Mouse (Mus musculus): Measurements from ENCODE around the gene Tuba8.

- TF ChIP-seq POLR2A (IDR thresholded peaks at IDR 0.05; ENCODE audit: extremely low read depth, insufficient read depth, low read length) = no peak
- no peak for TF ChIP-seq CTCF (IDR thresholded peaks at IDR 0.05; ENCODE audit: extremely low read depth, insufficient read depth, low read length)
These were observed 40.8 kb downstream of the Tuba8 start for GRCm38 (mm10) chr6:121251256-121251655.

Measured in cortical plate, adult 2 months (tissue).